Mouse (Mus musculus) right cerebral cortex, postnatal 4 days (tissue): ENCODE results near the gene Armc10.
"Not testable (repeated sequence)": the region's sequence is repeated elsewhere in the genome, so short reads cannot be mapped to it uniquely, and the experiment has no call there.

Experiments
- DNase-seq: peaks from one replicate; pipeline ENCODE4 v3.0.0-alpha.2; 2022

Armc10 gene

GRCm38 (mm10) chr5:21645439-21646132, at the start of gene Armc10, which contains the start of gene Fbxl13:
Gene Armc10, plus strand, starts transcription at chr5:21645813.
Gene Fbxl13, minus strand, starts transcription at chr5:21645634.
- DNase-seq = peak; percentile 83

DNA sequence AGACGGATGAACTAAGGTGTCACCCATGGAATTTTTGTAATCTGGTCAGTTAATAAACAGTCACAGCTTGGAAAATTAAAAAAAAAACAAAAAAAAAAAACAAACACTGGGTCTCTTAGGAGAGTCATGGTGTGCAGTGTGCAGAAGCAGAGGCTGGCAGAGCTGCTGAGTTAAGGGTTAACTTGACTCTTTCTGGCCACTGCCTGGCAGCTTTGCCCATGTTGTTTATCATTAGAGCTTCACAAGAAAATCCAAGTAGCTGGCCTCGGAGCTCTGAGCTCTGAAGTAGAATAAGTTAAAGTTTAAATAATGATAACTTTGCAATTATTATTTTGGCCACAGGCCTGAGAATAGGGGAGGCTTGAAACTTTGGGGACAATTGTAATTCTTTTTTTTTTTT, 46.1 kb upstream of the Armc10 start:
- DNase-seq = not testable (repeated sequence)

GRCm38 (mm10) chr5:21599961-21600360, 45.7 kb upstream of the Armc10 start:
- DNase-seq = no peak

DNA sequence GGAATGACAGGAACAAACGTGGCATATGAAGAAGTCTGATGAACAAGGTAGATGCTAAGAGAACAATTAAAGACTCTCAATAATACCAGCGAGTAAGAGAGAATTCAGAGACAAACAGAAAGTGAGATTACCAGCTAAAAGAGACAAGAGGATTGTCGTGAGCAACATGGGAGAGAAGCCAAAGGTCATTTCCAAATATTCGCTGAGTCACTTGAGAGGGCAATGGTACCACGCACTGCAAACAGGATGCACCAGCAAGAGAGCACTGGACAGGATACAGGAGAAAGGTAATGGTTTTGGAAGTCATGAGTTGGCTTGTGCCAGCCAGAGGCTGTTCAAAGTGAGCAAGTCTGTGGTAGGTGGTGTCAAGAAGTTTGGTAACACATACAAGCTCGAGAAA, 39.7 kb upstream of the Armc10 start:
- no peak for DNase-seq

GRCm38 (mm10) chr5:21608311-21609304, 37.0 kb upstream of the Armc10 start:
- peak; percentile 18 for DNase-seq

DNA sequence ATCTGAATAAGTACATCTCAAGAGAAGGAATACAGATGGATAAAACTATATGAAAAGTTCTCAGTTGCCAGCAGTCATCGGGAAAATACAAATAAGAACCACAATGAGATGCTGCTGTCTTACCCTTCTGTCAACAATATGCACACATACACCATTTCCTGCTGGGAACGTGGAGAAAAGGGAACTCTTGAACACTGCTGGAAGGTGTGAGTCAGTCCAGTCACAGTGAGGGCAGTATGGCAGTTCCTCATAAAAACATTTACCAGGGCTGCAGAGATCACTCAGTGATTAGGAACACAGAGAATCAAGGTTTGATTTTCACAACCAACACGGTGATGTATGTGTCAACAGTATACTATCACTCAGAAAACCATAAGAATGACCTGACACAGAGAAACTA, 34.6 kb upstream of the Armc10 start:
- DNase-seq = no peak

- not testable (repeated sequence) for DNase-seq
Measured at GRCm38 (mm10) chr5:21614299-21614698, 31.3 kb upstream of the Armc10 start.

- no peak for DNase-seq
Measured at GRCm38 (mm10) chr5:21616450-21617009, 29.1 kb upstream of the Armc10 start.

DNA sequence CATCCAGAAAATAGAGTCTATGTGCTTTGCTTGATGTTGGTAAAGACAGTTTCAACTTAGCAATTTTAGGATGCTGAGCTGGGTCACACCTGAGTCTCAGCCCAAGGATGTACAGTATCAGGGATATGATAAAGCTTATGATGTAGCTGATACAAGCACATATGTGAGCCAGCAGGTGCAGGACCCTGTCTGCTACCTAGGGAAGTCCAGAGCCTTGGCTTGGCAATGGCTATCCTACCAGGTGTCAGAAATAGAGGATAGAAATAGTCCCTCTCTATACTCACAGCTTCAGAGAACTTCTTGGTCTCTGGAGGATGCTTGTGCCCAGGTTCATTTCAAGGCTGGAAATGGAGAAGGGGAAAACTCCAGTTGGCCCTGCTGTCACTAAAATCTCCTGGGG, 19.7 kb upstream of the Armc10 start:
- no peak for DNase-seq

DNA sequence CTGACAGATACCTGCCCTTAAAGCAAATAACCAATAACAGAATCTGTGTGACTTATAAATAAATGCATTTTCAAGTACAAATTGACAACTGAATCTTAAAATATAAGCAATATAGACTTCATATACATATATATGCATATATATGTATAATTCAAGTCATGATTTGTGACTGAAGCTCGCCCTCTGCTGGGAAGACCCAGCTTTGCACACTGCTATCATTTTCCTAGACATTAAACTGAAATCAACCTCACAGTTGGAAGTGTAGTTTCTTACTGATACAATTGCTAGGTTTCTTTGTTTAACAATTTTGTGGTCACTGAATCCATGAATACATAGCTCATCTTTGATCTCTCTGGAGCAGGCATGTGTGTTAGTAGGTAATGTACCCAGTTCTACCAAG, 4.7 kb upstream of the Armc10 start:
- peak; percentile 80 for DNase-seq

GRCm38 (mm10) chr5:21643606-21644005, 2.0 kb upstream of the Armc10 start:
- no peak for DNase-seq

DNA sequence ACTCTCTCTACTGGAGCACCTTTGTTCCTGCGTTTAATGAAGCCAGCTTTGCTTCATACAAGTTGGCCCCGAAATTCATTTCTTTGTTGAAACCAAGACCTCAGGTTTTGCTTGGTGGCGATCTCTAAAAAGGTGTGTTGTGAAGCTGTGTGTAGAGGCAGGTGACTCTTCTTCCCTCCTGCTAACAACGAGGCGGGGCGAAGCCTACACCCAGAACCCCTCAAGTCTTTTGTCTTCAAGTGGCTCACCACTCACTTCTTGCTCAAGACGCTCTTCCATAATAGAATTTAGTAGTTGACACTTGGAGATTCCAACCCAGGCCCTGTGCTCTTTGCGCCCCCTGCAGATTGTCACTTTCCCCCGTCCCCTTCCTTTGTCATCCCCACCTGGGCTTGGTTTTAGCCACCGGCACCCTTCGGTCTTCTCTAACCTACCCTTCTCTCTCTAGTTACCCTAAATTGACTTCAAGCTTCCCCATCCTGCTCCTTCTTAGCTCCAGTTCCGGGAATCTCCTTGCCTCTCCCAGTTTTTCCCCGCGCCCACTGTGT, 648 bp upstream of the Armc10 start:
- DNase-seq = no peak

- DNase-seq = no peak
Measured at GRCm38 (mm10) chr5:21646133-21646491, 499 bp downstream of the Armc10 start.

DNA sequence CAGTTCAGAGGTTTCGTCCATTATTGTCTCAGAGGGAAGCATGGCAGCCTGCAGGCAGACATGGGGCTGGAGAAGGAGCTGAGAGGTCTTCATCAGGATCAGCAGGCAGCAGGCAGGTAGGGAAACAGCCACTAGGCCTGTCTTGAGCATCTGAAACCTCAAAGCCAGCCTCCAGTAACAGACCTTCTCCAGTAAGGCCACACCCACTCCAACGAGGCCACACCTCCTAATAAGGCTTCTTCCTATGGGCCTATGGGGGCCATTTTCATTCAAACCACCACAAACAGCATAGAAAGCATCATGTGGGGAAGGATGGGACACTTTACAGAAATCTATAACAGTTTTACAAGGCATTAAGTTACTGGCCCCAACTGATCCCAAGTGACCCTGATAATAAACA, 5.1 kb downstream of the Armc10 start:
- no peak for DNase-seq

DNA sequence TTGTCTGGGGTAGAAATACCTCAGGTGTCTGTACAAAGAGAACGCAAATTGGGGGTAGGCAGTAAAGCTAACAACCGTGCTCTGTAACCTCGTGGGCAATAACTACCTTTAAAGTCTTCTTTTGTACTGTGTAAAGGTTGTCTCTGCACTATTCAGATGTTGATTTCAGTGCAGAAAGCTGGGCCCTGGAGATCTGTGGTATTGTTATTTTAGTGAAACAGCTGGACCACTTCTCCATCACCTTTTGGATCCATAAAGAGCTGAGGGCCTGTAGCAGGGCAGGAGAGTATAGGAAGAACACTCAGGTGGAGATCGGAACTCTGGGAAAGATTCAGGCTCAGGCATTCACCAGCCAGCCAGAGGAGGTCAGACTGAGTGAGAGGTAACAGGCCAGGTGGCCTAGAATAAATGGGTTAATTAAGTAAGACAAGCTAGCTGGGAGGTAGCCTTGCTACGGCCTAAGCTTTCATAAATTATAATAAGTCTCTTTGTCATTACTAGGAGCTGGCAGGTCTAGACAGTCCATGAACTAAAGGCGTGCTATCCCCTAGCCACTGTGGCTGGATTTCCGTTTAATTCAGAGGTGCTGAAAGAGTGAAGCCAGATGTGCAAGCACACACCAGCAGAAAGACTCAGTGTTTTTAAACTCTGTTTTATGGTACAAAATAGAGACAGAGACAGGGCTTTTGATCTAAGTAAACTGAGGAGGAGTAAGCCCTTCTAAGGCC, 6.4 kb downstream of the Armc10 start:
- no peak for DNase-seq

DNA sequence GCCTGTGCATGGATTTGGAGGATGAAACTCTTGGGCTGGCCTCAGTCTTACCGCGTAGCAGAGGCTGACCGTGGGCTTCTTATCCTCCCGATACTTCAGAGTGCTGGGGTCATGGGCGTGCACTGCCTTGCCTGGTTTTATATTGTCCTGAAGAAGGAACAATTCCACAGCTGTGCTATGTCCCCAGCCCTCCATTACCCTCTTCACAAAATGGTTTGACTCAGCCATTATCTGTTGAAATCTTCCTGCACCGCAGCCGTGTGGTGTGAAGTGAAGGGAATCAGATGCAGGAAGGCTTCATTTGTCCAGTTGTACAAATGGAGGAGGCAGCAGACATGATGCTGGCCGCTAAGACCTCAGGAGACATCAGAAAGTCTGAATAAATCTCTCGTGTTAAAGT, 11.3 kb downstream of the Armc10 start:
- no peak for DNase-seq

GRCm38 (mm10) chr5:21658038-21658437, 12.4 kb downstream of the Armc10 start:
- no peak for DNase-seq

DNA sequence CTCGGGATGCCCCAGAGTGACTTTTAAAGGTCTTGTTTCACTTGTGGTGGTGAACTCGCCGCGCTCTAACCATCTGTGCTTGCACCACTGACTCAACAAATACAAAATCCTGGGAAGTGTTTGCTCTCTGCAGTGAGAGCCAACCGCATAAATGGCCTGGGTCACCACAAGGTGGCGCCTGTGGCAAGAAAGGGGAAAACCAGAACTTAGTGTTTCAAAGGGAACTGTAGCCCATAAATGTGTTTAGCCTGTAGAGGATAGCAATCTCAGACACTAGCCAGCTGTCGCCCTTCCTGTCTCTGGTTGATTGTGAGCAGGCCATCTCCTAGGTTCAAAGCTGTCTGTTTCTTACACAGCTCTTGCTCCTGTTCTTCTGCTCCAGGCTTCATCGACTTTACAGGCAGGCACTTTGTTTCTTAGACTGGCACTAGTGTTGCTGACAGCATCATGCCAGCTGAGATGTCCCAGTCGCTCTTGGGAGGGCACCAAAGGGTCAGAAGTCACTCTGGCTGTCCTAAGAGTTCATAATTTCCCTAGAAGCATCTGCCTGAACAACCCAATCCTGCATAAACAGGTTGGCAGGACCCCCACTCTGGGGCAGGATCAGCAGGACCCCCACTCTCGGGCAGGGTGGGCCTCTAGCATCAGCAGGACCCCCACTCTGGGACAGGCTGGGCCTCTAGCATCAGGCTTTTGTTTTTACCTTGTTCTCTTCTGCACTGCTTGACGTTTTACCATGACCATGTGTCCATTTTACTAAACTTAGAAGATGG, 13.2 kb downstream of the Armc10 start:
- peak; percentile 82 for DNase-seq

DNA sequence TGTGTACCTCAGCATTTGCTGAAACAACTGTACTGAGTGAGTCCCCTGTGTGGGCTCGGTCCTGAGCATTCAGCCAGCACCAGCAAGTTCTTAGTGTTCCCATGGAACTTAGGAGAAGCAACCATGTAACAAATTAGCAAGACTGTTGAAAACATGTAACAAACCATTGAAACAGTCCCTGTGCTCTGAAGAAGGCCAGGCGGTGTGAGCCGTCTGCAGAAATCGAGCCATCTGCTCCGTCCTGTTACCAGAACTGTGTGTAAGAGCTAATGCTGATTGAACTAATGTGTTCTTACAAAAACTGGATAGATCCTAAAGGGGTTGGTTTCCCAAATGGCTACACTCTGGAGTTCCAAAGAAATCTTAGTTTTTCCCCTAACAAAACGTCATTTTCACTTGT, 15.2 kb downstream of the Armc10 start:
- DNase-seq = no peak

- no peak for DNase-seq
Measured at GRCm38 (mm10) chr5:21663081-21663480, 17.5 kb downstream of the Armc10 start.

GRCm38 (mm10) chr5:21667191-21668137, 21.9 kb downstream of the Armc10 start:
- DNase-seq = no peak
